Mouse (Mus musculus) neural tube, embryonic 12.5 days (tissue): Measurements from ENCODE around the gene Apba2. TPM values are rescaled to one million over a fixed set of nuclear protein-coding genes. Genes with fewer than 3 reads are reported as not detected.

Source experiments
- ATAC-seq: fragments of 200-750 bp; cut with Nextera tagmentation; 2 replicates; pipeline ENCODE4 v1.8.0; 2017; ENCODE audit warnings: low read depth, mild to moderate bottlenecking, moderate TSS enrichment, moderate library complexity; ENCODE audit not compliant: low FRiP score
- H3K27ac ChIP-seq: fragments of 300-500 bp; sonication (generic); 2 replicates; pipeline ENCODE4 v1.5.1; 2016
- H3K27me3 ChIP-seq: fragments of 300-500 bp; sonication (generic); replicated peaks from 2 replicates; pipeline ENCODE4 v1.6.1; 2016; ENCODE audit warnings: mild to moderate bottlenecking
- H3K36me3 ChIP-seq: fragments of 300-500 bp; sonication (generic); 2 replicates; pipeline ENCODE4 v1.6.1; 2016; ENCODE audit warnings: mild to moderate bottlenecking
- H3K4me1 ChIP-seq: fragments of 300-500 bp; sonication (generic); 2 replicates; pipeline ENCODE4 v1.6.1; 2016
- H3K4me2 ChIP-seq: fragments of 300-500 bp; sonication (generic); replicated peaks from 2 replicates; pipeline ENCODE4 v1.6.1; 2016; ENCODE audit warnings: mild to moderate bottlenecking
- H3K4me3 ChIP-seq: fragments of 300-500 bp; sonication (generic); 2 replicates; pipeline ENCODE4 v1.5.1; 2016
- H3K9ac ChIP-seq: fragments of 300-500 bp; sonication (generic); 2 replicates; pipeline ENCODE4 v1.6.1; 2016; ENCODE audit warnings: mild to moderate bottlenecking
- H3K9me3 ChIP-seq: fragments of 300-500 bp; sonication (generic); 2 replicates; pipeline ENCODE4 v1.6.1; 2016; ENCODE audit warnings: mild to moderate bottlenecking
- WGBS: fragments of 180-500 bp; shearing (Covaris S2); methylation state at CpG from one replicate; pipeline ENCODE4 v1.1.7; 2016; 5-methylcytosine and 5-hydroxymethylcytosine counted together
- polyA plus RNA-seq: library from polyadenylated mRNA; unstranded; fragments of >200 nt; fragmentation: Nextera tagmentation; extraction: Ambion mirVana; gene quantifications from 2 replicates; pipeline ENCODE4 v1.2.1, GENCODE M21; 2016

Apba2 gene
- polyA plus RNA-seq, 1 experiment from 2014 or later = 159 TPM

DNA sequence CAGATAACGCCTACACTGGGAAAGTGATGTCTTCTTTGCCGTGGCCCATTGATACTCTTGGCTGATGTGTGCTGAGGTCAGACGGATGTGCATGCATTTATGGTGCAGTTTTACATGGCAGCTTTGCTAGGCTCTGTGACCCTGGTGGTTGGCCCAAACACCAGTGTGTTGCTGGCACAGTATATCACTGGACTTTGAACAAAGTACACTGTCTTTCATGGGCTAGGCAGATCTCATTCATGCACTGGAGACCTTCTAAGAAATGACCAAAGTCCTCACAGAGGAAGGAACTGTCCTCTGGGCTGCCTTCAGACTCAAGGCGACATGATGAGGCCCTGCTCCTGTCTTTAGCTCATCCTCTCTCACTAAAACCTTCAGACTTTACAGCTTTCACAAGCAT, 166.5 kb downstream of the Apba2 start:
- H3K36me3 ChIP-seq = no peaks in the 10 kb centered on the region
- no peaks in the 10 kb centered on the region for H3K27me3 ChIP-seq
- WGBS = 94% methylated on average over 4 of the region's 4 CpGs
- H3K9ac ChIP-seq = no peak overlapping the region
- no peak overlapping the region for H3K27ac ChIP-seq
- no peak overlapping the region for H3K4me3 ChIP-seq
- no peaks in the 10 kb centered on the region for H3K4me1 ChIP-seq
- ATAC-seq = no peak
- no peak overlapping the region for H3K4me2 ChIP-seq
- H3K9me3 ChIP-seq = no peaks in the 10 kb centered on the region

DNA sequence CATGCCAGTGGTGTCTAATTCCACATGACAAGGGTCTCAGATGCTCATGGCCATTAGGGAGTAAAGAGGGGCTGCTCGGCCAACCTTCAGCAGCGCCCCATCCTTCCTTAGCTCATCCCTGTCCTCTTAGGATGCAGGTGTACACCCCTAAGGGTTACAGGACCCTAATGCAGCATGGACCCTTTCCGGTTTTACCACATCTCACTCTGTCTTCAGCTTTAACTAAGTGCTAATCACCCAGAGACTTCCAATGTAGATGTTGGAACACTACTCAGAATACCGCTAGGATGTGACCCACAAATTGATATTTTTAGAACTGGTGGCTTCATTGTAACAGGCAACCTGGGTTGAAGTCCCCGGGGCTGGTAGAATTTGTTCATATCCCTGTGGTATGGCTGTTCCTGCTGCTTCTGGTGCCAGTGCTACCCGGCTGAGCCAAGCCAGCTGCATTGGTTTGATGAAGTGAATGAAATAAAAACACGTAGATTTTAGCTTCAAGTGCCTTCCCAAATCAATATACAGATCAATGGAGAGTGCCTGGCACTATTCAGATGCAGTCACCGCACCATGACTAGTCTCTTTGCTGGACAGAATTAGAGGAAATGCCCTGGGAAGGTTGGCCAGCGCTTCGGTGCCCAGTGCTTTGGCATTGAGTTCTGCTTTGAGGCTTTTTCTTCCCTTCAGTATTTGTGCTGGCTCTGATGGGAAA, 178.4 kb downstream of the Apba2 start:
- 93% methylated on average over 10 of the region's 10 CpGs for WGBS

DNA sequence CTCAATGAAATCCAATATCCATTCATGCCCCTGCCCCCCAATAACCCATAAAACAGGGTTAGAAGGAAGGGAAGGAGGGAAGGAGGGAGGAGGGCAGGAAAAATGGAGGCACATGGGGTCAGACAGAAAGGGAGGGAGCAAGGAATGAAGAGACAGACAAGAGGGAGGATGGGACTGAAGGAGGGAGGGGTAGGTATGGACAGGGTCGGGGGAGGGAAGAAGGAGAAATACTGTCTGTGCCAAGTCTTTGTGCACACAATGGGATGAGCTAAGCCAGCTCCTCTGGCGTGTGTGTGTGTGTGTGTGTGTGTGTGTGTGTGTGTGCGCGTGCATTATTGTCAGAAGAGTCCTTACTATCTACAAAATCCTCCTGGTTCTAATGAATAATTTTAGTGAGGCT, 183.4 kb downstream of the Apba2 start:
- peaks cover 17% of the 10 kb centered on the region for H3K4me1 ChIP-seq
- no peak overlapping the region for H3K4me2 ChIP-seq
- no peak for ATAC-seq
- H3K27ac ChIP-seq = no peak overlapping the region
- 76% methylated on average over 4 of the region's 4 CpGs for WGBS
- no peak overlapping the region for H3K4me3 ChIP-seq
- no peak overlapping the region for H3K9ac ChIP-seq
- H3K36me3 ChIP-seq = no peaks in the 10 kb centered on the region
- no peaks in the 10 kb centered on the region for H3K9me3 ChIP-seq
- no peaks in the 10 kb centered on the region for H3K27me3 ChIP-seq

More for the DNA sequence above, 178.4 kb downstream of the Apba2 start:
- Histone ChIP-seq H3K9me3 (no peaks in the 10 kb centered on the region), H3K4me3 (no peak overlapping the region), H3K27me3 (no peaks in the 10 kb centered on the region), H3K4me2 (no peak overlapping the region), H3K9ac (no peak overlapping the region), H3K27ac (no peak overlapping the region), H3K4me1 (0 out of 2 replicates have a peak, but pooled peaks cover 3% of the 10 kb centered on the region), H3K36me3 (no peaks in the 10 kb centered on the region)
- no peak for ATAC-seq

DNA sequence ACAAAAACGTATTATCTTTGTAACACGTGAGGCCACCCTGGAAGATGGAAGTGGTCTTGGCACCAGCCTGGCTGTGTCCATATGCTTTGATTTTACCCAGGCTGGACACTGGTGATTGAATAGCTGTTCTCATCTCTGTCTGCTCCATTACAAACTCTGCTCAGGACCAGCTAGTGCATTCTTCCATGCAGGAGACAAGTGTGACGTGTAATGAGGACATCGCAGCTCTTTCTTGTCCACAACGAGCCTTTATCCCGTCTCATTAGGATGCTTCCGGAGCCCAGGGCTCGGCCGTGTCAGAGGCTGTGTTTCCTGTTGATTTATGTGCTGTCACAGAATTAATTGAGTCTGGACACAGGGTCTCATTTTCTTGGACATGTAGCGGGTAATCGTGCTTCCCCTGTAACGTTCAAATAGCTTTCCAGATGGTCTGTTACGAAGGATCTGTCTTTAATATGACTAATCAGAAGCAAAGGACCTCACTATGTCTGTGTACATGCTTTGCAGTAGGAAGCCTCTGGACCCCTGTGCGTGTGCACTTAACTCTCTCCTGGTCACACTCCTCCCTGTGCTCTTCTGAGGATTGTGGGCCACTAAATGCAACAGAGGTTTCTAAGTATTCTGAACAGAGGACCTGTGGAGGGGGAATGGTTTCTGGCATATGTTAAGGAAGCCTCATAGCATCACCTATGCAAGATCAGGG, 186.8 kb downstream of the Apba2 start:
- 18% methylated on average over 14 of the region's 14 CpGs for WGBS
- peak overlapping the region; percentile 20 for H3K4me2 ChIP-seq
- no peaks in the 10 kb centered on the region for H3K9me3 ChIP-seq
- peaks cover 17% of the 10 kb centered on the region for H3K4me1 ChIP-seq
- H3K4me3 ChIP-seq = no peak overlapping the region
- 0 out of 2 replicates have a peak overlapping the region, but pooled peaks have one; percentile 3 for H3K9ac ChIP-seq
- ATAC-seq = peak; percentile 71
- no peaks in the 10 kb centered on the region for H3K27me3 ChIP-seq
- peak overlapping the region; percentile 26; the same call in 1 of the 2 replicates for H3K27ac ChIP-seq
- no peaks in the 10 kb centered on the region for H3K36me3 ChIP-seq

DNA sequence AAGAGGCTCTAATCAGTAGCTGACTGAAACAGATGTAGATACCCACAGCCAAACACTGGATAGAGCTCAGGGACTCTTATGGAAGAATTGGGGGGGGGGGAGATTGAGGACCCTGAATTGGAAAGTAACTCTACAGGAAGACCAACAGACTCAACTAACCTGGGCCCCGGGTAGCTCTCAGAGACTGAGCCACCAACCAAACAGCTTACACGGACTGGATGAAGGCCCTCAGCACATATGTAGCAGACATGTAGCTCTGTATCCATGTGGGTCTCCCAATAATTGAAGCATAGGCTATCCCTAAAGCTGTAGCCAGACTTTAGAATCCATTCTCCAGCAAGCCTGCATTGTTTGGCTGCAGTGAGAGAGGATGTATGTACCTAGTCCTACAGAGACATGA, 190.3 kb downstream of the Apba2 start:
- Histone ChIP-seq H3K4me1 (peaks cover 28% of the 10 kb centered on the region), H3K27me3 (no peaks in the 10 kb centered on the region), H3K27ac (no peak overlapping the region), H3K36me3 (peaks cover 11% of the 10 kb centered on the region), H3K4me3 (no peak overlapping the region), H3K4me2 (no peak overlapping the region), H3K9me3 (no peaks in the 10 kb centered on the region), H3K9ac (no peak overlapping the region)
- ATAC-seq = no peak
- 96% methylated on average over 2 of the region's 2 CpGs for WGBS

DNA sequence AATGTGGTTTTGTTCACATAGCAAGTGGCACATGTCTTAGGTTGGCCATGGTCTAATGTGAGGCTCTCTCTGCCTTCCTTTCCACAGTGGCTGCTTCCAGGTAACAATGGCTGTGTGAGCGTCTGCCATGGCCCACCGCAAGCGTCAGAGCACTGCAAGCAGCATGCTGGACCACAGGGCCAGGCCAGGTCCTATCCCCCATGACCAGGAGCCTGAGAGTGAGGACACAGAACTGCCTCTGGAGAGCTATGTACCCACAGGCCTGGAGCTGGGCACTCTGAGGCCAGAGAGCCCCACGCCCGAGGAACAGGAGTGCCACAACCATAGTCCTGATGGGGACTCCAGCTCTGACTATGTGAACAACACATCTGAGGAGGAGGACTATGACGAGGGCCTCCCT, 193.4 kb downstream of the Apba2 start:
- Histone ChIP-seq H3K9me3 (no peaks in the 10 kb centered on the region), H3K4me1 (peaks cover 32% of the 10 kb centered on the region), H3K9ac (no peak overlapping the region), H3K4me2 (no peak overlapping the region), H3K4me3 (no peak overlapping the region), H3K27me3 (no peaks in the 10 kb centered on the region), H3K36me3 (peaks cover 11% of the 10 kb centered on the region), H3K27ac (no peak overlapping the region)
- ATAC-seq = no peak
- 89% methylated on average over 6 of the region's 6 CpGs for WGBS

DNA sequence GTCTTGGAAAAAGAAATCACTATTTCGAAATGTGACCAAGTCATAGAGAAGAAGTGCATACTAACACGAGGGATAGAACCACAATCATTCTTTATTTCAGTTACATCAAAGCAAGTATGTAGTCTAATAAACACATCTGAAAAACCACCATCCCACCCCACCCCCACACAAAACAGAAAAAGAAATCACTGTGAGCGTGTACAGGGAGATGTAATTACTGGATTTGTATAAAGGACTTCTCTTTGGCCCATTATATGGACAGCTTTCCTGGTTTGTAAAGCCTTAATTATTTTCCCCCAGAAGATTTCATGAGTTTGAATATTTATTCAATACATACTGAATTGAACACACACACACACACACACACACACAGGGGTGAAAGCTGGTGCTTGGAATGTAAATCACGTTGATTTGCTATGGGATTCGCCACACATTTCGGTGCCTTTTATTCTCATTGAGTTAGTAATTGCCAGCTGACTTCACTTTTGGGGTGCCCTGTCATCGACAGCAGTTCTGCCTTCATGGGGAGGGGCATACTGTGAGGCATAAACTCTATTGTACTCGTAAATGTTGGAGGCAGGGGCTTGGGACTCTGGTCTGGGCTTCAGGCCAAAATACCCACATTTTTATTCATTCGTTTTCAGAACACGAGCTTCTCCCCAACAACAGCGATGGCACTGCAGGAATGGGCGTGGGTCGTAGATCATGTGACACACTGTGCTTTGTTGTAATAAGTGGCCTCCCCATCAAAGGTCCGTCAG, 195.2 kb downstream of the Apba2 start:
- no peak overlapping the region for H3K9ac ChIP-seq
- 38% methylated on average over 14 of the region's 14 CpGs for WGBS
- peaks cover 32% of the 10 kb centered on the region for H3K4me1 ChIP-seq
- H3K9me3 ChIP-seq = no peaks in the 10 kb centered on the region
- no peak overlapping the region for H3K4me3 ChIP-seq
- H3K4me2 ChIP-seq = no peak overlapping the region; the same call in 1 of the 2 replicates
- H3K36me3 ChIP-seq = peaks cover 11% of the 10 kb centered on the region
- peak; percentile 81 for ATAC-seq
- no peaks in the 10 kb centered on the region for H3K27me3 ChIP-seq
- H3K27ac ChIP-seq = no peak overlapping the region

DNA sequence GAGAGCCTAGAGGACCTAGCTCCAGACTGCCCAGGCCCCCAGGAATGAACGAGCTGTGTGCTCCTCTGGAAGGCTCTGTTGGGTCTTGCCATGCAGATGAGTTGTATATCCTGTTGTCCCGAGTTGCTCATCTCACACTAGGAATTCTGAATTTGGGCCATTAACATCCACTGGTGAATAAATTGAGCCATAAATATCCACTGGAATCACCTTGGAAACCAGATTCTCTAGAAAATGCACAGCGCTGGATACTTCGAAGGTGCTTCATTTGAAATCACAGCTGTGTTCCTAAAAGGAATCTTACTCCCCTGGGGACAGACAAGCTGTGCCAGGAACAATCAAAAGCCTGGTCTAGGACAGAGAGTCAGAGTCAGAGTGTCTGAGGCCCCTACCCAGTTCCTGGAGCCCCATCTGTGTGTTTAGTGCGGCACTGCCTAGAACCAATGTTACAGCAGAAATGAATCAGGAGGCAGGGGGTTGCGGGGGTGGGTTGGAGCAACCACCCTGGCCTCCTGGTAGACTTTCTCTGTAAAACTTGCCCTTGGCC, 196.4 kb downstream of the Apba2 start:
- H3K9me3 ChIP-seq = no peaks in the 10 kb centered on the region
- no peak overlapping the region for H3K4me2 ChIP-seq
- H3K36me3 ChIP-seq = peaks cover 11% of the 10 kb centered on the region
- H3K27me3 ChIP-seq = no peaks in the 10 kb centered on the region
- no peak overlapping the region for H3K9ac ChIP-seq
- peak overlapping the region; percentile 43; the same call in 1 of the 2 replicates for H3K27ac ChIP-seq
- ATAC-seq = peak; percentile 54
- H3K4me1 ChIP-seq = peaks cover 32% of the 10 kb centered on the region
- WGBS = 33% methylated on average over 6 of the region's 6 CpGs
- H3K4me3 ChIP-seq = no peak overlapping the region

DNA sequence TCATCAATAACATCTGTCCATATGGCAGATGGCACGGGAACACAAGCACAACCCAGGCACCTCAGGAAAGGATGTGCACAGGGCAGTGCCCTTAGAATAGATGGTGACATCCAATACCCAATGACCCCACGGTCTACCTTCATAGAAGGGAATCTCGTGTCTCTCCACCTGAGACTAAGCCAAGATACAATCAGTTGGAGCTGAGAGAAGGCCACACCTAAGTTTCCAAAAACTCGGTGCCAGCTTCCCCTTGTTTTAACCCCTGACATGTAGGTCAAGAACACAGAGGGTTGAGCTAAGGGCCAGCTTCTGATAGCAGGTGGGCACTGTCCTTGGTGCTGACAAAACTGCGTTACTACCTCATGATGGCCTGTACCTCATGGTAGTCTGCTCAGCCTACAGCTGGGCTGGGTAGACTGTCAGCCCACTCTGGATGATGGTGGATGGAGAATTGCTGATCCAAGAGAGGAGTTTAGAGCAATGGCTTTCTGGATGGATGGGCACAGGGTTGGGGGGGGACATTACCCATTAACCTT, 202.6 kb downstream of the Apba2 start:
- no peak for ATAC-seq
- no peaks in the 10 kb centered on the region; the same call in 1 of the 2 replicates for H3K4me1 ChIP-seq
- no peak overlapping the region for H3K27ac ChIP-seq
- no peak overlapping the region for H3K4me3 ChIP-seq
- H3K4me2 ChIP-seq = no peak overlapping the region
- H3K9me3 ChIP-seq = no peaks in the 10 kb centered on the region
- 73% methylated on average over 5 of the region's 5 CpGs for WGBS
- no peaks in the 10 kb centered on the region for H3K36me3 ChIP-seq
- H3K27me3 ChIP-seq = no peaks in the 10 kb centered on the region
- no peak overlapping the region for H3K9ac ChIP-seq

DNA sequence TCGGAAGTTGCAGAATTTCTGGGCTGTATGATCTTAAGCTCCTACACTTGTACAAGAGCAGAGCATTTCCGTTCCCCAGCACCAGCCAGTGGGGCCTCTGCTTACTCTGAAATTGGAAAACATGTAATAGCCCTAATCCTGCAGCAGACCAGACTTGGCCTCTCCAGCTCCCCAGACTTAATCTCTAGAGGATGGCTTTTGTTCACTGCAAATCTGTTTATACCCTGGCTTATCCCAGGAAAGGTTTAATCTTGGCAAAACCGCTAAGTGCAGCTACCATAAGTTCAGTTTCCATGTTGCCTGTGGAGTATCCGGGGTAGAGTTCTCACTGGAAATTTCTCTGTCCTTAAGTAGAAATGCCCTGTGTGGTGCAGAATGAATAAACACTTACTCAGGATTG, 206.7 kb downstream of the Apba2 start:
- Histone ChIP-seq H3K36me3 (no peaks in the 10 kb centered on the region), H3K27ac (no peak overlapping the region), H3K4me3 (no peak overlapping the region), H3K27me3 (no peaks in the 10 kb centered on the region), H3K9me3 (no peaks in the 10 kb centered on the region), H3K4me1 (no peaks in the 10 kb centered on the region), H3K9ac (no peak overlapping the region), H3K4me2 (no peak overlapping the region)
- ATAC-seq = no peak
- WGBS = 91% methylated on average over 4 of the region's 4 CpGs

DNA sequence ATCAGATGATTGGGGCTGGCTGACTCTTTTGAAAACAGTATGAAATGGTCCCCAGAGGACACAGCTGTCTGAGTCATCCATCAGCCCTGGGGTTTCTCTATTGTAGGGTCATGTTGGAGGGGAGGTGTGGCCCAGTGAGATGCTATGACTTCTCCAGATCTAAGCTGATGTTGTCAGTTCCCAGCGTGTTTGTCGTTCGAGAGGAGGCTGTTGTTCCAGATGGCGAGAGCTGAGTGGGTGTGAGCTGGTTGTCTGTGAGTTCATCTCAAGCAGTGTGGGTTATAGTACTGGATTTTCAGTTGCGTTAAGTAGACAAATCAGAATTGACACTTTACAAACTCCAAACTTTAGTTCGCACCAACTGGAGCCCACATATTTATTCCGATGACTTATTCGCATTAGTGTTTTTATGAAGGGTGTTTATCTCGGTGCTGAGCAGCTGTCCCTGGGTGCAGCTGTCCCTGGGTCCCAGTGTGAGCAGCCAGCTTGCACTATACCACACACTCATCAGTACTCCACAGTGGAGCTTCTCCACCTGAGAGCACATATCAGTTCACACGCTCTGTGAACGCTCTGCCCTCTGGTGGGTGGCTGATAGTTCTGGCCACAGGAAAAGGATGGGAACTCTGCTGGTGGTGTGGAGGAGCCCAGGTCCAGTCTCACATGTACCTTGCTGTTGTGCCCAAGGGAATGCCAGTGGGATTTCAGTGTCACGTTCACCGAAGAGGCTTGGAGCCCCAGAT, 208.2 kb downstream of the Apba2 start:
- H3K4me2 ChIP-seq = no peak overlapping the region
- no peak overlapping the region for H3K9ac ChIP-seq
- H3K27ac ChIP-seq = no peak overlapping the region
- no peaks in the 10 kb centered on the region for H3K9me3 ChIP-seq
- 0 out of 2 replicates have a peak, but pooled peaks have one; percentile 29 for ATAC-seq
- no peaks in the 10 kb centered on the region for H3K27me3 ChIP-seq
- WGBS = 88% methylated on average over 13 of the region's 13 CpGs
- H3K4me3 ChIP-seq = no peak overlapping the region
- no peaks in the 10 kb centered on the region for H3K4me1 ChIP-seq
- 0 out of 2 replicates have a peak, but pooled peaks cover 4% of the 10 kb centered on the region for H3K36me3 ChIP-seq
